Comparison of ENCODE assay signal across 8 mouse cellular contexts in genomic region chrX:60609202-60609601, GRCm38 (mm10). TPM values are rescaled to one million over a fixed set of nuclear protein-coding genes. Genes with fewer than 3 reads are reported as not detected.
DNase-seq lines count a peak whose midpoint lies in the region; ATAC-seq and TF ChIP-seq lines count a peak whose summit lies in the region.

No protein-coding gene starts in this region.

- WGBS in lung, embryonic 14.5 days = 30% methylated on average over 3 of the region's 3 CpGs

- H3K27me3 ChIP-seq in lung, embryonic 14.5 days (ENCODE audit: insufficient read depth, low read length) = no peaks in the 10 kb centered on the region

- no peak overlapping the region for H3K27ac ChIP-seq in lung, embryonic 14.5 days (ENCODE audit: low read depth)

- H3K36me3 ChIP-seq in lung, embryonic 14.5 days (ENCODE audit: insufficient read depth) = no peaks in the 10 kb centered on the region

- no peak for ATAC-seq in lung, embryonic 14.5 days (ENCODE audit: insufficient read depth)

- H3K9ac ChIP-seq in lung, embryonic 14.5 days = no peak overlapping the region

- peak; percentile 46 for TF ChIP-seq CTCF in lung, embryonic 14.5 days (IDR thresholded peaks at IDR 0.05; ENCODE audit: low read depth)

- H3K9me3 ChIP-seq in lung, embryonic 14.5 days (ENCODE audit: low read depth, low read length) = no peaks in the 10 kb centered on the region

- DNase-seq in heart, adult 18-20 months = peak; percentile 0 to 28
- DNase-seq in heart, adult 11 months = no peak
- DNase-seq in lung, embryonic 14.5 days = peak; percentile 48
- no peak for DNase-seq in lung, postnatal 25 days (ENCODE audit: low spot score)
- peak; percentile 38 for DNase-seq in NIH3T3 (ENCODE audit: low read depth)
- DNase-seq in hindlimb bud, embryonic 11.5 days (ENCODE audit: extremely low spot score, low read depth, low spot score) = peak; percentile 0
- DNase-seq in natural killer cell, adult 2 months (ENCODE audit: low spot score in 2 of 2) = no peak
- no peak for DNase-seq in urinary bladder, postnatal 36 days (ENCODE audit: low spot score in 2 of 2)

- no peak overlapping the region for H3K4me2 ChIP-seq in lung, embryonic 14.5 days

- H3K4me3 ChIP-seq in lung, embryonic 14.5 days (ENCODE audit: low read depth, low read length) = no peak overlapping the region

- no peaks in the 10 kb centered on the region for H3K4me1 ChIP-seq in lung, embryonic 14.5 days (ENCODE audit: insufficient read depth)

RNA-seq across cellular contexts. Expression of gene Atp11c, which starts 16.7 kb away (rescaled TPM):
- total RNA-seq in heart, adult 18-20 months (2021) = 1 to 10 TPM; 5.6 to 6.9 TPM
- polyA plus RNA-seq in lung, embryonic 14.5 days (2014; fragmentation: Nextera tagmentation; extraction: Ambion mirVana) = 12.6 and 12.9 TPM in 2 replicates

Comparison
In these comparisons a context has a peak if more than half of its experiments do, and no peak if none do; other contexts are left out.
1. DNase-seq: peak in heart, adult 18-20 months (2 of 2), lung, embryonic 14.5 days (single experiment), NIH3T3 (single experiment) and hindlimb bud, embryonic 11.5 days (single experiment); none in heart, adult 11 months (single experiment), lung, postnatal 25 days (single experiment), natural killer cell, adult 2 months (0 of 2) and urinary bladder, postnatal 36 days (0 of 2).